Mouse (Mus musculus) intestine, postnatal 0 days (tissue): ENCODE results near the gene Rnd1. TPM values are rescaled to one million over a fixed set of nuclear protein-coding genes. Genes with fewer than 3 reads are reported as not detected.

Experiments used
- ATAC-seq: fragments of 200-750 bp; cut with Nextera tagmentation; 2 replicates; pipeline ENCODE4 v1.8.0; 2017; ENCODE audit warnings: mild to moderate bottlenecking, moderate TSS enrichment, moderate library complexity
- H3K27ac ChIP-seq: fragments of 300-500 bp; sonication (generic); 2 replicates; pipeline ENCODE4 v1.5.1; 2014; ENCODE audit warnings: mild to moderate bottlenecking, low read depth, low read length, moderate library complexity
- H3K27me3 ChIP-seq: fragments of 300-500 bp; sonication (generic); replicated peaks from 2 replicates; pipeline ENCODE4 v1.6.1; 2014; ENCODE audit warnings: low read length, mixed read lengths; ENCODE audit not compliant: control insufficient read depth, insufficient read depth
- H3K36me3 ChIP-seq: fragments of 300-500 bp; sonication (generic); 2 replicates; pipeline ENCODE4 v1.6.1; 2014; ENCODE audit warnings: mild to moderate bottlenecking, moderate library complexity; ENCODE audit not compliant: control insufficient read depth, insufficient read depth
- H3K4me1 ChIP-seq: fragments of 300-500 bp; sonication (generic); replicated peaks from 2 replicates; pipeline ENCODE4 v1.6.1; 2014; ENCODE audit warnings: antibody characterized with exemption, low read length, mixed read lengths; ENCODE audit not compliant: control insufficient read depth, insufficient read depth
- H3K4me2 ChIP-seq: fragments of 300-500 bp; sonication (generic); replicated peaks from 2 replicates; pipeline ENCODE4 v1.6.1; 2014; ENCODE audit warnings: low read depth, mild to moderate bottlenecking, moderate library complexity
- H3K4me3 ChIP-seq: fragments of 300-500 bp; sonication (generic); 2 replicates; pipeline ENCODE4 v1.5.1; 2014; ENCODE audit warnings: low read depth, low read length
- H3K9ac ChIP-seq: fragments of 300-500 bp; sonication (generic); 2 replicates; pipeline ENCODE4 v1.6.1; 2014; ENCODE audit warnings: mild to moderate bottlenecking, low read depth, low read length
- H3K9me3 ChIP-seq: fragments of 300-500 bp; sonication (generic); 2 replicates; pipeline ENCODE4 v1.6.1; 2016; ENCODE audit warnings: mixed run types; ENCODE audit not compliant: control insufficient read depth
- CTCF ChIP-seq: sonication (generic); IDR thresholded peaks from 2 replicates; pipeline ENCODE4 v1.5.1; 2016; ENCODE audit warnings: low read depth, mild to moderate bottlenecking, control low read depth, antibody characterized with exemption, moderate library complexity
- WGBS: fragments of 180-500 bp; shearing (Covaris S2); extraction: QIAGEN DNeasy Blood & Tissue Kit; methylation state at CpG from one replicate; pipeline ENCODE4 v1.1.7; 2014; 5-methylcytosine and 5-hydroxymethylcytosine counted together
- polyA plus RNA-seq: library from polyadenylated mRNA; unstranded; fragments of >200 nt; fragmentation: Nextera tagmentation; extraction: Ambion mirVana; gene quantifications from 2 replicates; pipeline ENCODE4 v1.2.1, GENCODE M21; 2015

The Rnd1 gene
- polyA plus RNA-seq, 1 experiment from 2014 or later = 1.1 TPM

- Histone ChIP-seq H3K4me1 (no peaks in the 10 kb centered on the region), H3K9ac (no peak overlapping the region), H3K27me3 (no peaks in the 10 kb centered on the region), H3K36me3 (no peaks in the 10 kb centered on the region), H3K4me3 (no peak overlapping the region), H3K27ac (no peak overlapping the region), H3K9me3 (no peaks in the 10 kb centered on the region), H3K4me2 (no peak overlapping the region)
- peak; percentile 69 for TF ChIP-seq CTCF
- WGBS = 74% methylated on average over 11 of the region's 11 CpGs
- ATAC-seq = no peak
These were observed 13.0 kb downstream of the Rnd1 start for GRCm38 (mm10) chr15:98664042-98664907.

- no peaks in the 10 kb centered on the region for H3K27me3 ChIP-seq
- peak within 1 kb of the TSS; percentile 86 for H3K9ac ChIP-seq
- H3K4me2 ChIP-seq = peak within 1 kb of the TSS; percentile 76
- H3K36me3 ChIP-seq = peaks cover 8% of the 10 kb centered on the region
- TF ChIP-seq CTCF = no peak
- no peaks in the 10 kb centered on the region for H3K9me3 ChIP-seq
- H3K4me3 ChIP-seq = peak within 1 kb of the TSS; percentile 69
- no peaks in the 10 kb centered on the region for H3K4me1 ChIP-seq
- peak within 1 kb of the TSS; percentile 96 for H3K27ac ChIP-seq
- peak; percentile 96 for ATAC-seq
- 4% methylated on average over 47 of the region's 48 CpGs for WGBS
These were observed 14.4 kb downstream of the Rnd1 start, which contains the start of gene Ddx23 for GRCm38 (mm10) chr15:98662567-98663545. Ddx23 (minus strand) TSS chr15:98662894.

- H3K4me2 ChIP-seq = peak overlapping the region; percentile 76
- peak overlapping the region; percentile 96 for H3K27ac ChIP-seq
- H3K4me1 ChIP-seq = no peaks in the 10 kb centered on the region
- H3K9ac ChIP-seq = peak overlapping the region; percentile 86
- no peaks in the 10 kb centered on the region for H3K27me3 ChIP-seq
- TF ChIP-seq CTCF = no peak
- WGBS = under 1% methylated on average over 14 of the region's 14 CpGs
- no peaks in the 10 kb centered on the region for H3K9me3 ChIP-seq
- H3K4me3 ChIP-seq = peak overlapping the region; percentile 69
- ATAC-seq = peak; percentile 2
- H3K36me3 ChIP-seq = peaks cover 14% of the 10 kb centered on the region
These were observed 15.1 kb downstream of the Rnd1 start for GRCm38 (mm10) chr15:98662198-98662566.

GRCm38 (mm10) chr15:98656982-98657751 is 20.1 kb downstream of the Rnd1 start:
- ATAC-seq = no peak
- peaks cover 61% of the 10 kb centered on the region for H3K36me3 ChIP-seq
- H3K9me3 ChIP-seq = no peaks in the 10 kb centered on the region
- H3K4me3 ChIP-seq = no peak overlapping the region
- H3K27ac ChIP-seq = no peak overlapping the region
- no peaks in the 10 kb centered on the region for H3K27me3 ChIP-seq
- 82% methylated on average over 15 of the region's 15 CpGs for WGBS
- no peaks in the 10 kb centered on the region for H3K4me1 ChIP-seq
- H3K4me2 ChIP-seq = no peak overlapping the region
- no peak overlapping the region for H3K9ac ChIP-seq
- peak; percentile 49 for TF ChIP-seq CTCF

- WGBS = 93% methylated on average over 8 of the region's 8 CpGs
- H3K4me3 ChIP-seq = no peak overlapping the region
- H3K9me3 ChIP-seq = no peaks in the 10 kb centered on the region
- no peaks in the 10 kb centered on the region for H3K4me1 ChIP-seq
- no peak overlapping the region for H3K9ac ChIP-seq
- H3K4me2 ChIP-seq = no peak overlapping the region
- H3K27me3 ChIP-seq = no peaks in the 10 kb centered on the region
- H3K36me3 ChIP-seq = peaks cover 96% of the 10 kb centered on the region
- no peak for TF ChIP-seq CTCF
- no peak for ATAC-seq
- no peak overlapping the region for H3K27ac ChIP-seq
These were observed 25.1 kb downstream of the Rnd1 start for GRCm38 (mm10) chr15:98652174-98652573.
